Comparison of ENCODE assay signal across 8 mouse cellular contexts in the genomic region with DNA sequence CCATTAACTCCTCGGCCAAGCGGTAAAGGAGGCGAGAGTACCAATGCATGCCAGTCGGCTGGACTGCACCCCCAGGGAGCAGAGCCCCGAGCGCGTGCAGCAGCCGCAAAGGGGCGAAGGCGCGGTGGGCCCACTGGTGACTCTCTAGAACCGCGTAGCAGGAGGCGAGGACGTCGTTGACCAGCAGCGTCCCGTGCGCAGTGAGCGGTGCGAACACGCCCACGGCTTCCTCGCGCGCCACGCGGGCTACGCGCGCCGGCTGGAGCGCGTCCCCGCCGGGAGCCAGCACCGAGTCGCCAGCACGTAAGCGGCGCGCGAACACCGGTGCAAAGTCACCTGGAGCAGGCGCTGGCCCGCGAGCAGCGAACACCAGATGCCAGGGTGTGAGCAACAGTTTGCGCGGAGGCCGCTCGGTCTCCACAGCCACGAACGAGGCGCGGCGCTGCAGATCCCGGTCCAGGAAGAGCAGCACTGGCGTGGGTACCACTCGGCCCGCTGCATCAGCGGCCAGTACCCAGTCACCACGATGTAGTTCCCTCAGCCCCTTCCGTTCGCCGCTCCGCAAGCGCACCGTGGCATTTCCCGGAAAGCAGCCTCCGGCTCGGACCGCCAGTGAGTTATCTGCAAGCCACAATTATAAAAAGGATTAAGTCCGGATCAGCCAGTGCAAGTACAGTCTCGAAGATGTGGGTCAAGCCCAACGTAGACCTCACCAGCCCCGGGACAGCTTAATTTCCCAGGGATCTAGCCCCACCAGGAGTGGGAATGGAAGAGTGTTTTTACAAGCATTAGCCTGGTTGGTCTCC. TPM values are rescaled to one million over a fixed set of nuclear protein-coding genes. Genes with fewer than 3 reads are reported as not detected.
DNase-seq lines count a peak whose midpoint lies in the region; ATAC-seq and TF ChIP-seq lines count a peak whose summit lies in the region.

A gene (minus strand): TSS at position 601 of the 806 bp plus-strand sequence.

- peak; percentile 59 to 68 for DNase-seq in heart, adult 2 months
- no peak for DNase-seq in heart, adult 9 months (ENCODE audit: low spot score in 2 of 2)
- no peak for DNase-seq in G1E (ENCODE audit: low spot score)
- DNase-seq in embryo, embryonic 10.5 days (ENCODE audit: low spot score): peak; percentile 45
- DNase-seq in heart, postnatal 4 days: peak; percentile 40
- no peak for DNase-seq in limb, embryonic 14.5 days (ENCODE audit: low spot score)
- DNase-seq in adipocyte (ENCODE audit: low spot score): no peak

- H3K27ac ChIP-seq in heart, adult 2 months: peak within 1 kb of the TSS; percentile 52
- no peak within 1 kb of the TSS for H3K27ac ChIP-seq in limb, embryonic 14.5 days (replicated peaks; ENCODE audit: low read depth, low read length)
- H3K27ac ChIP-seq in midbrain, embryonic 16.5 days (ENCODE audit: low read length): no peak within 1 kb of the TSS

- H3K9ac ChIP-seq in heart, adult 2 months (ENCODE audit: low read depth, low read length): peak within 1 kb of the TSS; percentile 72
- H3K9ac ChIP-seq in limb, embryonic 14.5 days (ENCODE audit: low read depth, low read length, severe bottlenecking): peak within 1 kb of the TSS; percentile 50
- peak within 1 kb of the TSS; percentile 57 for H3K9ac ChIP-seq in midbrain, embryonic 16.5 days (ENCODE audit: low read depth, low read length)

- H3K36me3 ChIP-seq in heart, adult 2 months (ENCODE audit: control insufficient read depth, insufficient read depth, low read length): no peaks in the 10 kb centered on the region
- no peaks in the 10 kb centered on the region for H3K36me3 ChIP-seq in G1E (replicated peaks)
- no peaks in the 10 kb centered on the region for H3K36me3 ChIP-seq in limb, embryonic 14.5 days (ENCODE audit: control insufficient read depth, insufficient read depth, low read length)
- no peaks in the 10 kb centered on the region for H3K36me3 ChIP-seq in midbrain, embryonic 16.5 days (ENCODE audit: control insufficient read depth, insufficient read depth, low read length)

- ATAC-seq in G1E (ENCODE audit: extremely low read depth, insufficient number of reproducible peaks, low FRiP score, poor library complexity, severe bottlenecking): no peak
- ATAC-seq in limb, embryonic 14.5 days (ENCODE audit: low FRiP score, low read depth): no peak
- ATAC-seq in midbrain, embryonic 16.5 days: peak; percentile 42; the same call in 1 of the 2 replicates

- peaks cover 10% of the 10 kb centered on the region for H3K4me1 ChIP-seq in heart, adult 2 months (ENCODE audit: control insufficient read depth, insufficient read depth, low read length)
- peaks cover 51% of the 10 kb centered on the region for H3K4me1 ChIP-seq in G1E (ENCODE audit: insufficient read depth, low read depth, low read length)
- peaks cover 32% of the 10 kb centered on the region for H3K4me1 ChIP-seq in limb, embryonic 14.5 days (ENCODE audit: control insufficient read depth, insufficient read depth, low read length)
- peaks cover 30% of the 10 kb centered on the region for H3K4me1 ChIP-seq in midbrain, embryonic 16.5 days (ENCODE audit: control insufficient read depth, insufficient read depth, low read length)

- WGBS in heart, adult 2 months: 2% methylated on average over 77 of the region's 77 CpGs
- WGBS in limb, embryonic 14.5 days: under 1% methylated on average over 62 of the region's 77 CpGs
- under 1% methylated on average over 77 of the region's 77 CpGs for WGBS in midbrain, embryonic 16.5 days

- intact Hi-C loops in heart, adult 2 months (cut with DNase I): loop anchor here (2.0 kb wide), 1 partner anchor 91 kb away; no protein-coding TSS in a partner anchor

- no peak for TF ChIP-seq CTCF in heart, adult 2 months (IDR thresholded peaks at IDR 0.05)
- no peak for TF ChIP-seq CTCF in G1E (IDR thresholded peaks at IDR 0.05; ENCODE audit: low read depth, low read length)

- H3K9me3 ChIP-seq in G1E (replicated peaks): peaks cover 7% of the 10 kb centered on the region
- H3K9me3 ChIP-seq in limb, embryonic 14.5 days (ENCODE audit: control insufficient read depth, low read length): no peaks in the 10 kb centered on the region
- no peaks in the 10 kb centered on the region for H3K9me3 ChIP-seq in midbrain, embryonic 16.5 days (replicated peaks; ENCODE audit: control insufficient read depth, low read length, poor library complexity, severe bottlenecking)

- peak within 1 kb of the TSS; percentile 69 for H3K4me3 ChIP-seq in heart, adult 2 months
- peak within 1 kb of the TSS; percentile 50 for H3K4me3 ChIP-seq in G1E (ENCODE audit: low read depth, low read length)
- H3K4me3 ChIP-seq in limb, embryonic 14.5 days (replicated peaks; ENCODE audit: low read length): peak within 1 kb of the TSS; percentile 52
- peak within 1 kb of the TSS; percentile 54 for H3K4me3 ChIP-seq in midbrain, embryonic 16.5 days (ENCODE audit: low read depth, low read length)

- no peak for TF ChIP-seq POLR2A in heart, adult 2 months (IDR thresholded peaks at IDR 0.05; ENCODE audit: insufficient read depth, low read depth, low read length)
- TF ChIP-seq POLR2A in limb, embryonic 14.5 days (IDR thresholded peaks at IDR 0.05; ENCODE audit: borderline replicate concordance, extremely low read depth, insufficient read depth, insufficient read length): no peak

- peaks cover 5% of the 10 kb centered on the region for H3K27me3 ChIP-seq in heart, adult 2 months (ENCODE audit: control insufficient read depth, insufficient read depth, low read length)
- H3K27me3 ChIP-seq in G1E (ENCODE audit: insufficient read depth, low read length): peaks cover 66% of the 10 kb centered on the region
- H3K27me3 ChIP-seq in limb, embryonic 14.5 days (ENCODE audit: control insufficient read depth, insufficient read depth, low read length): peaks cover 79% of the 10 kb centered on the region
- peaks cover 55% of the 10 kb centered on the region for H3K27me3 ChIP-seq in midbrain, embryonic 16.5 days (ENCODE audit: control insufficient read depth, insufficient read depth, low read depth, low read length)

- H3K79me2 ChIP-seq in heart, adult 2 months (replicated peaks; ENCODE audit: control insufficient read depth, insufficient read depth, low read length): no peaks in the 10 kb centered on the region

- TF ChIP-seq EP300 in heart, adult 2 months (IDR thresholded peaks at IDR 0.05; ENCODE audit: insufficient read depth, low read depth, low read length): no peak

- peak within 1 kb of the TSS; percentile 99 for H3K4me2 ChIP-seq in limb, embryonic 14.5 days (replicated peaks; ENCODE audit: low read depth, low read length, severe bottlenecking)
- H3K4me2 ChIP-seq in midbrain, embryonic 16.5 days (ENCODE audit: low read length): peak within 1 kb of the TSS; percentile 85

RNA-seq across cellular contexts. Expression of the gene that starts here (rescaled TPM):
- total RNA-seq in heart, adult 2 months (2021): 1 to 10 TPM; 1.6 to 2.3 TPM
- polyA plus RNA-seq in heart, adult 2 months (2012; rRNA removed): 3.7 and 4.4 TPM in 2 replicates
- total RNA-seq in G1E (2014; fragmentation: Nextera tagmentation) (5.2 and 8.4 TPM in 2 replicates), G1E (2017) (7.8 and 8.0 TPM in 2 replicates)
- polyA plus RNA-seq in G1E (2012): 2.7 and 2.9 TPM in 2 replicates
- total RNA-seq in heart, postnatal 4 days (2021): 1 to 10 TPM; 2.0 TPM
- polyA plus RNA-seq in limb, embryonic 14.5 days (2012; rRNA removed): 14.5 and 16.4 TPM in 2 replicates
- 12.0 and 13.8 TPM in 2 replicates for polyA plus RNA-seq in limb, embryonic 14.5 days (2014; fragmentation: Nextera tagmentation; extraction: Ambion mirVana)
- polyA plus RNA-seq in midbrain, embryonic 16.5 days (2015; fragmentation: Nextera tagmentation; extraction: Ambion mirVana): 37.2 and 38.7 TPM in 2 replicates

Comparison
In these comparisons a context has a peak if more than half of its experiments do, and no peak if none do; other contexts are left out.
1. DNase-seq: peak in heart, adult 2 months (2 of 2), embryo, embryonic 10.5 days (single experiment) and heart, postnatal 4 days (single experiment); none in heart, adult 9 months (0 of 2), G1E (single experiment), limb, embryonic 14.5 days (single experiment) and adipocyte (single experiment).
2. Peak in every context shown above with its lines, with median percentiles within 50 percentile points of each other: H3K4me3 ChIP-seq and H3K9ac ChIP-seq.